Mouse (Mus musculus): ENCODE results near the gene Gas7. TPM values are rescaled to one million over a fixed set of nuclear protein-coding genes. Genes with fewer than 3 reads are reported as not detected.

Gas7 gene
- polyA plus RNA-seq, 1 experiment from 2014 or later: 2.7 TPM

GRCm38 (mm10) chr11:67643465-67643864 lies 188.2 kb downstream of the Gas7 start:
- no peak for DNase-seq (ENCODE audit: low spot score)
- 84% methylated on average over 3 of the region's 3 CpGs for WGBS
- no peaks in the 10 kb centered on the region for H3K36me3 ChIP-seq (ENCODE audit: control insufficient read depth, insufficient read depth, low read length)
- no peak overlapping the region for H3K9ac ChIP-seq (ENCODE audit: low read length)
- H3K27ac ChIP-seq (replicated peaks; ENCODE audit: low read depth, low read length): no peak overlapping the region
- no peak overlapping the region for H3K4me2 ChIP-seq (ENCODE audit: low read depth, severe bottlenecking)
- H3K9me3 ChIP-seq (ENCODE audit: control insufficient read depth, low read length): no peaks in the 10 kb centered on the region; the same call in 1 of the 2 replicates
- no peak overlapping the region for H3K4me3 ChIP-seq (ENCODE audit: low read depth, low read length)
- H3K4me1 ChIP-seq (ENCODE audit: control insufficient read depth, insufficient read depth, low read length): no peaks in the 10 kb centered on the region
- no peaks in the 10 kb centered on the region for H3K27me3 ChIP-seq (ENCODE audit: control insufficient read depth, insufficient read depth, low read length)
- ATAC-seq (ENCODE audit: insufficient number of reproducible peaks, low FRiP score, low TSS enrichment, low read depth): no peak

- WGBS: 87% methylated on average over 6 of the region's 6 CpGs
- no peak overlapping the region for H3K4me2 ChIP-seq (ENCODE audit: low read depth, severe bottlenecking)
Measured at GRCm38 (mm10) chr11:67644632-67645149, 189.5 kb downstream of the Gas7 start.

GRCm38 (mm10) chr11:67647745-67648144 lies 192.5 kb downstream of the Gas7 start:
- H3K36me3 ChIP-seq (ENCODE audit: control insufficient read depth, insufficient read depth, low read length): no peaks in the 10 kb centered on the region
- H3K27ac ChIP-seq (replicated peaks; ENCODE audit: low read depth, low read length): no peak overlapping the region

More at GRCm38 (mm10) chr11:67644632-67645149, 189.5 kb downstream of the Gas7 start:
- no peaks in the 10 kb centered on the region; the same call in 1 of the 2 replicates for H3K9me3 ChIP-seq (ENCODE audit: control insufficient read depth, low read length)
- H3K4me3 ChIP-seq (ENCODE audit: low read depth, low read length): no peak overlapping the region
- DNase-seq (ENCODE audit: low spot score): no peak
- H3K36me3 ChIP-seq (ENCODE audit: control insufficient read depth, insufficient read depth, low read length): no peaks in the 10 kb centered on the region
- no peaks in the 10 kb centered on the region for H3K4me1 ChIP-seq (ENCODE audit: control insufficient read depth, insufficient read depth, low read length)
- no peak for ATAC-seq (ENCODE audit: insufficient number of reproducible peaks, low FRiP score, low TSS enrichment, low read depth)
- no peaks in the 10 kb centered on the region for H3K27me3 ChIP-seq (ENCODE audit: control insufficient read depth, insufficient read depth, low read length)
- no peak overlapping the region for H3K27ac ChIP-seq (replicated peaks; ENCODE audit: low read depth, low read length)
- no peak overlapping the region for H3K9ac ChIP-seq (ENCODE audit: low read length)

GRCm38 (mm10) chr11:67648651-67649407 lies 193.6 kb downstream of the Gas7 start:
- no peak for DNase-seq (ENCODE audit: low spot score)
- Histone ChIP-seq H3K9ac (ENCODE audit: low read length) (no peak overlapping the region), H3K27me3 (ENCODE audit: control insufficient read depth, insufficient read depth, low read length) (no peaks in the 10 kb centered on the region), H3K9me3 (ENCODE audit: control insufficient read depth, low read length) (no peaks in the 10 kb centered on the region; the same call in 1 of the 2 replicates), H3K4me3 (ENCODE audit: low read depth, low read length) (no peak overlapping the region), H3K4me2 (ENCODE audit: low read depth, severe bottlenecking) (no peak overlapping the region), H3K36me3 (ENCODE audit: control insufficient read depth, insufficient read depth, low read length) (no peaks in the 10 kb centered on the region), H3K27ac (replicated peaks; ENCODE audit: low read depth, low read length) (no peak overlapping the region), H3K4me1 (ENCODE audit: control insufficient read depth, insufficient read depth, low read length) (peaks cover 5% of the 10 kb centered on the region)
- 79% methylated on average over 11 of the region's 11 CpGs for WGBS
- no peak for ATAC-seq (ENCODE audit: insufficient number of reproducible peaks, low FRiP score, low TSS enrichment, low read depth)

More at GRCm38 (mm10) chr11:67647745-67648144, 192.5 kb downstream of the Gas7 start:
- peaks cover 5% of the 10 kb centered on the region for H3K4me1 ChIP-seq (ENCODE audit: control insufficient read depth, insufficient read depth, low read length)
- DNase-seq (ENCODE audit: low spot score): peak; percentile 82
- no peak overlapping the region for H3K9ac ChIP-seq (ENCODE audit: low read length)
- no peak for ATAC-seq (ENCODE audit: insufficient number of reproducible peaks, low FRiP score, low TSS enrichment, low read depth)
- H3K4me3 ChIP-seq (ENCODE audit: low read depth, low read length): no peak overlapping the region
- WGBS: 24% methylated on average over 5 of the region's 5 CpGs
- H3K9me3 ChIP-seq (ENCODE audit: control insufficient read depth, low read length): no peaks in the 10 kb centered on the region; the same call in 1 of the 2 replicates
- H3K4me2 ChIP-seq (ENCODE audit: low read depth, severe bottlenecking): no peak overlapping the region
- no peaks in the 10 kb centered on the region for H3K27me3 ChIP-seq (ENCODE audit: control insufficient read depth, insufficient read depth, low read length)

- DNase-seq (ENCODE audit: low spot score): no peak
- Histone ChIP-seq H3K4me2 (ENCODE audit: low read depth, severe bottlenecking) (no peak overlapping the region), H3K36me3 (ENCODE audit: control insufficient read depth, insufficient read depth, low read length) (no peaks in the 10 kb centered on the region), H3K27me3 (ENCODE audit: control insufficient read depth, insufficient read depth, low read length) (no peaks in the 10 kb centered on the region), H3K9me3 (ENCODE audit: control insufficient read depth, low read length) (no peaks in the 10 kb centered on the region), H3K9ac (ENCODE audit: low read length) (no peak overlapping the region), H3K27ac (replicated peaks; ENCODE audit: low read depth, low read length) (no peak overlapping the region), H3K4me3 (ENCODE audit: low read depth, low read length) (no peak overlapping the region), H3K4me1 (ENCODE audit: control insufficient read depth, insufficient read depth, low read length) (peaks cover 5% of the 10 kb centered on the region)
- WGBS: 62% methylated on average over 10 of the region's 10 CpGs
- ATAC-seq (ENCODE audit: insufficient number of reproducible peaks, low FRiP score, low TSS enrichment, low read depth): no peak
Measured at GRCm38 (mm10) chr11:67649971-67650707, 194.9 kb downstream of the Gas7 start.

- H3K27me3 ChIP-seq (ENCODE audit: control insufficient read depth, insufficient read depth, low read length): no peaks in the 10 kb centered on the region
- no peak overlapping the region for H3K4me2 ChIP-seq (ENCODE audit: low read depth, severe bottlenecking)
- H3K27ac ChIP-seq (replicated peaks; ENCODE audit: low read depth, low read length): no peak overlapping the region
- no peak for DNase-seq (ENCODE audit: low spot score)
- WGBS: 83% methylated on average over 6 of the region's 6 CpGs
- H3K4me3 ChIP-seq (ENCODE audit: low read depth, low read length): no peak overlapping the region
- peaks cover 5% of the 10 kb centered on the region for H3K4me1 ChIP-seq (ENCODE audit: control insufficient read depth, insufficient read depth, low read length)
- no peak overlapping the region for H3K9ac ChIP-seq (ENCODE audit: low read length)
- H3K9me3 ChIP-seq (ENCODE audit: control insufficient read depth, low read length): no peaks in the 10 kb centered on the region
- ATAC-seq (ENCODE audit: insufficient number of reproducible peaks, low FRiP score, low TSS enrichment, low read depth): no peak
- H3K36me3 ChIP-seq (ENCODE audit: control insufficient read depth, insufficient read depth, low read length): no peaks in the 10 kb centered on the region
Measured at GRCm38 (mm10) chr11:67651731-67652130, 196.5 kb downstream of the Gas7 start.

GRCm38 (mm10) chr11:67652194-67652892 lies 197.1 kb downstream of the Gas7 start:
- no peak overlapping the region for H3K27ac ChIP-seq (replicated peaks; ENCODE audit: low read depth, low read length)
- no peak overlapping the region for H3K9ac ChIP-seq (ENCODE audit: low read length)
- H3K9me3 ChIP-seq (ENCODE audit: control insufficient read depth, low read length): no peaks in the 10 kb centered on the region
- no peak overlapping the region for H3K4me3 ChIP-seq (ENCODE audit: low read depth, low read length)
- H3K27me3 ChIP-seq (ENCODE audit: control insufficient read depth, insufficient read depth, low read length): no peaks in the 10 kb centered on the region
- no peak overlapping the region for H3K4me2 ChIP-seq (ENCODE audit: low read depth, severe bottlenecking)
- 20% methylated on average over 14 of the region's 14 CpGs for WGBS
- H3K4me1 ChIP-seq (ENCODE audit: control insufficient read depth, insufficient read depth, low read length): peaks cover 5% of the 10 kb centered on the region
- H3K36me3 ChIP-seq (ENCODE audit: control insufficient read depth, insufficient read depth, low read length): no peaks in the 10 kb centered on the region
- DNase-seq (ENCODE audit: low spot score): peak; percentile 68
- ATAC-seq (ENCODE audit: insufficient number of reproducible peaks, low FRiP score, low TSS enrichment, low read depth): no peak

- Histone ChIP-seq H3K27ac (replicated peaks; ENCODE audit: low read depth, low read length) (no peak overlapping the region), H3K9me3 (ENCODE audit: control insufficient read depth, low read length) (no peaks in the 10 kb centered on the region), H3K36me3 (ENCODE audit: control insufficient read depth, insufficient read depth, low read length) (no peaks in the 10 kb centered on the region), H3K4me3 (ENCODE audit: low read depth, low read length) (no peak overlapping the region), H3K4me2 (ENCODE audit: low read depth, severe bottlenecking) (no peak overlapping the region), H3K9ac (ENCODE audit: low read length) (no peak overlapping the region), H3K4me1 (ENCODE audit: control insufficient read depth, insufficient read depth, low read length) (peaks cover 5% of the 10 kb centered on the region), H3K27me3 (ENCODE audit: control insufficient read depth, insufficient read depth, low read length) (no peaks in the 10 kb centered on the region)
- ATAC-seq (ENCODE audit: insufficient number of reproducible peaks, low FRiP score, low TSS enrichment, low read depth) (no peak), DNase-seq (ENCODE audit: low spot score) (no peak)
- 41% methylated on average over 6 of the region's 6 CpGs for WGBS
Measured at GRCm38 (mm10) chr11:67652893-67653255, 197.6 kb downstream of the Gas7 start.
